Mouse (Mus musculus): ENCODE measurements around the gene Agap1. TPM values are rescaled to one million over a fixed set of nuclear protein-coding genes. Genes with fewer than 3 reads are reported as not detected.

Gene Agap1
- polyA plus RNA-seq, 1 experiment from 2014 or later: 49.8 TPM

- Histone ChIP-seq H3K27ac (replicated peaks) (no peak overlapping the region), H3K9ac (no peak overlapping the region), H3K4me3 (no peak overlapping the region), H3K4me2 (peak overlapping the region; percentile 62), H3K4me1 (replicated peaks) (peaks cover 26% of the 10 kb centered on the region), H3K27me3 (peaks cover 48% of the 10 kb centered on the region), H3K9me3 (no peaks in the 10 kb centered on the region), H3K36me3 (no peaks in the 10 kb centered on the region)
- 4% methylated on average over 16 of the region's 16 CpGs for WGBS
- peak; percentile 54; the same call in 1 of the 2 replicates for ATAC-seq (ENCODE audit: low FRiP score, low read depth)
These were observed 488.6 kb downstream of the Agap1 start for GRCm38 (mm10) chr1:89943202-89943601.

All from hindbrain, embryonic 15.5 days (tissue).